Mouse (Mus musculus): ENCODE data around the gene Ildr2. TPM values are rescaled to one million over a fixed set of nuclear protein-coding genes. Genes with fewer than 3 reads are reported as not detected.
A peak's percentile ranks its signal among the peaks of the same experiment; 100 is the strongest.

Gene Ildr2
- not detected in 2 replicates for polyA plus RNA-seq (2012; ENCODE audit: insufficient read depth, low replicate concordance)

GRCm38 (mm10) chr1:166253898-166254894 lies at the start of gene Ildr2:
Gene Ildr2 (plus strand): TSS chr1:166254139.
- Histone ChIP-seq H3K9me3 (no peaks in the 10 kb centered on the region), H3K4me1 (peaks cover 10% of the 10 kb centered on the region), H3K36me3 (replicated peaks; ENCODE audit: low read length) (no peaks in the 10 kb centered on the region), H3K4me3 (replicated peaks) (peak within 1 kb of the TSS; percentile 83), H3K27me3 (replicated peaks) (peaks cover 65% of the 10 kb centered on the region)
- no peak for TF ChIP-seq GATA1 (IDR thresholded peaks at IDR 0.05; ENCODE audit: borderline replicate concordance, low read length)
- no peak for TF ChIP-seq FLI1 (IDR thresholded peaks at IDR 0.05; ENCODE audit: low read length)

GRCm38 (mm10) chr1:166204171-166204570 lies 49.8 kb upstream of the Ildr2 start:
- Histone ChIP-seq H3K9me3 (no peaks in the 10 kb centered on the region), H3K27me3 (replicated peaks) (peaks cover 1% of the 10 kb centered on the region), H3K4me1 (no peaks in the 10 kb centered on the region), H3K36me3 (replicated peaks; ENCODE audit: low read length) (no peaks in the 10 kb centered on the region), H3K4me3 (replicated peaks) (no peak overlapping the region)
- TF ChIP-seq FLI1 (IDR thresholded peaks at IDR 0.05; ENCODE audit: low read length): no peak
- TF ChIP-seq GATA1 (IDR thresholded peaks at IDR 0.05; ENCODE audit: borderline replicate concordance, low read length): no peak

DNA sequence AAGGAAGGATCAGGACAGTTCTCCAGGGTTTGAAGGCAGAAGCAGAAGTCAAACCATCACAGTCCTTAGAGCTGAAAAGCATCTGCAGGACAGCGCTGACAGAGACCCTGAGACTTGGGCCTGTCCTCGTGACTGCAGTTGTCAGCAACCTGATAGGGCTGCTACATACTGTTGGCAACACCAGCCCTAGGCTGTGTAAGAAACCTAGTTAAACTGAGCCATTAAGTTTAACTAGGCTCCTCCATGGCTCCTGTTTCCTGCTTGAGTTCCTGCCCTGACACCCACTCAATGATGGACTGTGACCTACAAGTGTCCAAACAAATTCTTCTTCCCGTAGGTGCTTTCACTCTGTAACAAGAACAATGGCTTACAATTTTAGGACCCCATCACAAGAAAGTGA lies 48.8 kb upstream of the Ildr2 start:
- TF ChIP-seq GATA1 (IDR thresholded peaks at IDR 0.05; ENCODE audit: borderline replicate concordance, low read length): no peak
- no peak for TF ChIP-seq FLI1 (IDR thresholded peaks at IDR 0.05; ENCODE audit: low read length)
- Histone ChIP-seq H3K36me3 (replicated peaks; ENCODE audit: low read length) (no peaks in the 10 kb centered on the region), H3K4me3 (replicated peaks) (no peak overlapping the region), H3K4me1 (no peaks in the 10 kb centered on the region), H3K9me3 (no peaks in the 10 kb centered on the region), H3K27me3 (replicated peaks) (peaks cover 1% of the 10 kb centered on the region)

DNA sequence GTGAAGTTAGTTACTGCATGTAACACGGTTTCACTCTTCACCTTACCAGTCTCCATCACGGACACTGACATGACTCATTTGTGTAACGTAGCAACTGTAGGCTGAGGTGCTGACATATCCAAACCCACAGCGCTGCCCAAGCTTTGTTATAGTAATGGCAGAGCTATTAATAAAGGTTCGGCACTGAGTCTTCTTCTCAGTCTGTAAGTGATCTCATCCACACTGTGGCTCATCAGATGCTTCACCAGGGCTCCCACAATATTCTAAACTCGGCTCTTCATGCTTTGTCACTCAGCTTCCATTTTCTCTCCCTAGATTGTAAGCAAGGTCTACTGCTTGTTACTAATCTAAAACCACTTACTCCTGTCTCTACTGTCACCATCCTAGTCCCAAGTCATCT lies 44.6 kb upstream of the Ildr2 start:
- H3K27me3 ChIP-seq (replicated peaks): peaks cover 1% of the 10 kb centered on the region
- no peak overlapping the region for H3K4me3 ChIP-seq (replicated peaks)
- no peaks in the 10 kb centered on the region for H3K36me3 ChIP-seq (replicated peaks; ENCODE audit: low read length)
- H3K4me1 ChIP-seq: no peaks in the 10 kb centered on the region
- H3K9me3 ChIP-seq: no peaks in the 10 kb centered on the region
- TF ChIP-seq GATA1 (IDR thresholded peaks at IDR 0.05; ENCODE audit: borderline replicate concordance, low read length): no peak

- H3K4me3 ChIP-seq (replicated peaks): no peak overlapping the region
- TF ChIP-seq GATA1 (IDR thresholded peaks at IDR 0.05; ENCODE audit: borderline replicate concordance, low read length): no peak
- no peak for TF ChIP-seq FLI1 (IDR thresholded peaks at IDR 0.05; ENCODE audit: low read length)
- no peaks in the 10 kb centered on the region for H3K9me3 ChIP-seq
- no peaks in the 10 kb centered on the region for H3K36me3 ChIP-seq (replicated peaks; ENCODE audit: low read length)
- no peaks in the 10 kb centered on the region for H3K4me1 ChIP-seq
- H3K27me3 ChIP-seq (replicated peaks): no peaks in the 10 kb centered on the region
Measured at GRCm38 (mm10) chr1:166214181-166214580, 39.8 kb upstream of the Ildr2 start.

GRCm38 (mm10) chr1:166238315-166238969 lies 15.5 kb upstream of the Ildr2 start, which contains the start of gene Mael:
Gene Mael (minus strand): TSS chr1:166238747.
- peaks cover 7% of the 10 kb centered on the region for H3K9me3 ChIP-seq
- H3K4me3 ChIP-seq (replicated peaks): no peak within 1 kb of the TSS
- TF ChIP-seq GATA1 (IDR thresholded peaks at IDR 0.05; ENCODE audit: borderline replicate concordance, low read length) (no peak), FLI1 (IDR thresholded peaks at IDR 0.05; ENCODE audit: low read length) (no peak)
- H3K36me3 ChIP-seq (replicated peaks; ENCODE audit: low read length): no peaks in the 10 kb centered on the region
- H3K4me1 ChIP-seq: no peaks in the 10 kb centered on the region
- H3K27me3 ChIP-seq (replicated peaks): peaks cover 2% of the 10 kb centered on the region

DNA sequence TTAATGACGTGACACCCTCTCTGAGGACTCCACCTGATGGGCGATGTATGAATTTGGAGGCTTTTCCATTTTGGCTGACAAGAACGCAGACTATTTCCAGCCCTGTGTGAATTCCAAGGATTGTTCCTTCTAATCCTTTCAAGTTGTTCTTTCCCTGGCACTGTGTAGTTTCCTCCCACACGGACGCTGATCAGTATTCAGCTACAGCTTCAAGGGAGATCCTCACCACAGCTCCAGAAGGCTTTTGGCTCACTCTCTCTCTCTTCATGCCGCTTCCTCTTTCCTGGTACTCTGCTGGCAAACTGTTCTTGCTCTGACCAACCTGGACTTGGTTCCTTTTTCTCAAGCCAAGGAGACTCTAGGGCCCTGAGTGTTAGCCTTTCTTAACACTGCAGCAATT lies 9.7 kb upstream of the Ildr2 start:
- H3K4me1 ChIP-seq: no peaks in the 10 kb centered on the region
- TF ChIP-seq GATA1 (IDR thresholded peaks at IDR 0.05; ENCODE audit: borderline replicate concordance, low read length) (no peak), FLI1 (IDR thresholded peaks at IDR 0.05; ENCODE audit: low read length) (no peak)
- H3K36me3 ChIP-seq (replicated peaks; ENCODE audit: low read length): no peaks in the 10 kb centered on the region
- H3K9me3 ChIP-seq: no peaks in the 10 kb centered on the region
- H3K27me3 ChIP-seq (replicated peaks): peaks cover 13% of the 10 kb centered on the region
- no peak overlapping the region for H3K4me3 ChIP-seq (replicated peaks)

DNA sequence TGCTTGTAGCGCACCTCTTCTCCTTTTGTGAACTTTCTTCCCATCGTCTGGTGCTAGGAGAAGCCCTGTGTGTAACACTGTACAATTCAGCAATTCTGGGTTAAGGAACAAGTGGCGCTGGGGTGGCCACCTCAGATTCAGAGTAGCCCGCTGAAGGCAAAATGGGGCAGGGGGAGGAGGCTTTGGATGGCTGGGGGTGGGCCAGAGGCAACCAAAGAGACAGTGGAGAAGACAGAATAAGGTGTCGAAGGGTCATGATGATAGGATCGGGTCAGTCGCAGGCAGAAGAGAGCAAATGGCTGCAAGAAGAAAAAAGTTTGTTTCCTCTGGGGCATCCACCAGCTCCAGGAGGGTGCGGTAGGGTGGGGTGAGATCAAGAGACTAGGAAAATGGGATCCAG lies 1.2 kb downstream of the Ildr2 start:
- TF ChIP-seq GATA1 (IDR thresholded peaks at IDR 0.05; ENCODE audit: borderline replicate concordance, low read length) (no peak), FLI1 (IDR thresholded peaks at IDR 0.05; ENCODE audit: low read length) (no peak)
- H3K4me1 ChIP-seq: peaks cover 10% of the 10 kb centered on the region
- H3K9me3 ChIP-seq: no peaks in the 10 kb centered on the region
- H3K27me3 ChIP-seq (replicated peaks): peaks cover 67% of the 10 kb centered on the region
- no peak overlapping the region for H3K4me3 ChIP-seq (replicated peaks)
- H3K36me3 ChIP-seq (replicated peaks; ENCODE audit: low read length): no peaks in the 10 kb centered on the region

DNA sequence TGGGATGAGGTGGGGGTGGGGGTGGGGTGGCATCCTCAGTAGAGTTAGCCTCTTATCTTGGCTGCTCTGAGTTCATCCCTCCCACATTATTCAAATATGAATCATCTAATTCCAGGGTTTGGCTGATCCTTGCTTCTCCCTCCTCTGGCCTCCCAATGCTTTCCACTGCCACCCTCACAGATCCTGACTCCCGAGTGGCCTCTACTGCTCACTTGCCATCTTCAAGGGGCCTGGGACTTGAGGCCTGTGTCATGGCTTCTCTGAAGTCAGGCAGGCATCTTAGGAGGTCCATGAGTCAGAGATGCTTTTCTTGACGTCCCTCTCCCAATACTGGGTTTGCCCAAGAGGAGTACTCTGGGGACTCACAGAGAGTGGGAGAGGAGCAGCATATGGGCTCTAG lies 1.7 kb downstream of the Ildr2 start:
- H3K4me3 ChIP-seq (replicated peaks): no peak overlapping the region
- no peaks in the 10 kb centered on the region for H3K9me3 ChIP-seq
- peaks cover 10% of the 10 kb centered on the region for H3K4me1 ChIP-seq
- peaks cover 70% of the 10 kb centered on the region for H3K27me3 ChIP-seq (replicated peaks)
- no peaks in the 10 kb centered on the region for H3K36me3 ChIP-seq (replicated peaks; ENCODE audit: low read length)
- TF ChIP-seq GATA1 (IDR thresholded peaks at IDR 0.05; ENCODE audit: borderline replicate concordance, low read length) (no peak), FLI1 (IDR thresholded peaks at IDR 0.05; ENCODE audit: low read length) (no peak)

GRCm38 (mm10) chr1:166256302-166256701 lies 2.4 kb downstream of the Ildr2 start:
- TF ChIP-seq FLI1 (IDR thresholded peaks at IDR 0.05; ENCODE audit: low read length) (no peak), GATA1 (IDR thresholded peaks at IDR 0.05; ENCODE audit: borderline replicate concordance, low read length) (no peak)
- no peaks in the 10 kb centered on the region for H3K9me3 ChIP-seq
- H3K27me3 ChIP-seq (replicated peaks): peaks cover 67% of the 10 kb centered on the region
- H3K4me1 ChIP-seq: peaks cover 10% of the 10 kb centered on the region
- no peak overlapping the region for H3K4me3 ChIP-seq (replicated peaks)
- H3K36me3 ChIP-seq (replicated peaks; ENCODE audit: low read length): no peaks in the 10 kb centered on the region

Data from megakaryocyte, embryonic 14.5 days (primary cell).